Mouse (Mus musculus) left cerebral cortex, adult 11 months (tissue): ENCODE measurements around the gene Cd72.

Source experiments
- DNase-seq: peaks from one replicate; pipeline ENCODE4 v3.0.0; 2022; ENCODE audit warnings: low spot score

The Cd72 gene

GRCm38 (mm10) chr4:43478534-43478858, 24.1 kb upstream of the Cd72 start:
- DNase-seq, result no peak

GRCm38 (mm10) chr4:43477857-43478533, 23.6 kb upstream of the Cd72 start:
- peak; percentile 83 for DNase-seq

GRCm38 (mm10) chr4:43476604-43477003, 22.2 kb upstream of the Cd72 start:
- no peak for DNase-seq

GRCm38 (mm10) chr4:43473636-43474035, 19.2 kb upstream of the Cd72 start:
- no peak for DNase-seq

GRCm38 (mm10) chr4:43470301-43470700, 15.9 kb upstream of the Cd72 start:
- DNase-seq, result no peak

GRCm38 (mm10) chr4:43466872-43467271, 12.4 kb upstream of the Cd72 start:
- no peak for DNase-seq

- DNase-seq, result no peak
Measured at GRCm38 (mm10) chr4:43465935-43466334, 11.5 kb upstream of the Cd72 start.

- DNase-seq, result no peak
Measured at GRCm38 (mm10) chr4:43463102-43463501, 8.7 kb upstream of the Cd72 start.

GRCm38 (mm10) chr4:43457124-43457523, 2.7 kb upstream of the Cd72 start:
- no peak for DNase-seq

GRCm38 (mm10) chr4:43456470-43456869, 2.0 kb upstream of the Cd72 start:
- DNase-seq, result no peak

- DNase-seq, result no peak
Measured at GRCm38 (mm10) chr4:43453413-43453812, 1.0 kb downstream of the Cd72 start.

- DNase-seq, result no peak
Measured at GRCm38 (mm10) chr4:43452315-43452714, 2.1 kb downstream of the Cd72 start.

GRCm38 (mm10) chr4:43448554-43448953, 5.9 kb downstream of the Cd72 start:
- no peak for DNase-seq

- no peak for DNase-seq
Measured at GRCm38 (mm10) chr4:43447251-43447650, 7.2 kb downstream of the Cd72 start.

GRCm38 (mm10) chr4:43443511-43443910, 10.9 kb downstream of the Cd72 start:
- no peak for DNase-seq

GRCm38 (mm10) chr4:43442456-43443361, 11.7 kb downstream of the Cd72 start:
- DNase-seq, result peak; percentile 68

- DNase-seq, result peak; percentile 98
Measured at GRCm38 (mm10) chr4:43442044-43442443, 12.4 kb downstream of the Cd72 start.

- no peak for DNase-seq
Measured at GRCm38 (mm10) chr4:43441639-43442038, 12.8 kb downstream of the Cd72 start, which contains the start of gene Tesk1. TSS of gene Tesk1 (plus strand) at chr4:43441939.

- no peak for DNase-seq
Measured at GRCm38 (mm10) chr4:43432832-43433231, 21.6 kb downstream of the Cd72 start.

- DNase-seq, result peak; percentile 72
Measured at GRCm38 (mm10) chr4:43431690-43432089, 22.7 kb downstream of the Cd72 start.

- no peak for DNase-seq
Measured at GRCm38 (mm10) chr4:43428946-43429345, 25.5 kb downstream of the Cd72 start, which contains the start of gene Fam166b. TSS of gene Fam166b (minus strand) at chr4:43429134.

GRCm38 (mm10) chr4:43428180-43428861, 26.1 kb downstream of the Cd72 start:
- no peak for DNase-seq
